Mouse (Mus musculus) thymus, adult 2 months (tissue): ENCODE data around the gene Pla2g6.

Source experiments
- CTCF ChIP-seq: fragments of 200-500 bp; IDR thresholded peaks from 2 replicates; pipeline ENCODE4 v1.5.1; 2012; ENCODE audit warnings: mild to moderate bottlenecking, control low read depth, low read length, moderate library complexity, borderline replicate concordance; ENCODE audit not compliant: control insufficient read depth, poor library complexity, insufficient read depth; ENCODE audit errors: extremely low read depth
- POLR2A ChIP-seq: fragments of 200-500 bp; IDR thresholded peaks from 2 replicates; pipeline ENCODE4 v1.6.1; 2012; ENCODE audit warnings: mild to moderate bottlenecking, low read length, control low read depth, moderate library complexity; ENCODE audit not compliant: control insufficient read depth, poor library complexity, insufficient read depth; ENCODE audit errors: extremely low read depth

DNA sequence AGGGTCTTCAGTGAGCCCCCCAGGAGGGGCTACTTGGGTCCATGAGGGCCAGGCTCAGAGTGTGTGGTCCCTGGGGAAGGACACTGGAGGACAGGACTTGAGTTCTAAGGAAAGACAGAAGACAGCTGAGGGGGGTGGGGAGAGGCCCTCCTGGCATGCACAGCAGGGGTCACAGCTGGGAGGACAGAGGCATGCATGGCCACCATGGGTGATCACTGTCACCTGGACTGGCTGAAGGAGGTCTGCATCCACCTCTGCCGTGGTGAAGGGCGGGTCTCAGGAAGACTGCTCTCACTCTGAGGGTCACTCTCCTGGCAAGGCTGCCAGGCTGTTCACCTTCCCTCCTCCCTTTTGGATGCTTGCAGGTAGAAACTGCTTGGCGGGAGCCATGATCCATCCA lies 3.8 kb downstream of the Pla2g6 start:
- TF ChIP-seq POLR2A (no peak), CTCF (no peak)
